Mouse (Mus musculus) kidney, adult 2 months (tissue): ENCODE measurements at regions not wholly inside any gene's neighbourhood (a gene's known extent, or its start where the extent isn't known, plus 50 kb on each side); places are given as distances from the start of the nearest gene placed in this dataset.

Experiments
- CTCF ChIP-seq: fragments of 200-500 bp; conservative IDR thresholded peaks from 2 replicates; pipeline ENCODE4 v1.5.1; 2011; ENCODE audit warnings: low read depth, mild to moderate bottlenecking, control low read depth, low read length, moderate library complexity, mixed read lengths; ENCODE audit not compliant: insufficient read depth, insufficient read length
- POLR2A ChIP-seq: fragments of 200-500 bp; IDR thresholded peaks from one replicate; pipeline ENCODE4 v1.6.1; 2011; ENCODE audit warnings: low read depth, low read length, control low read depth

DNA sequence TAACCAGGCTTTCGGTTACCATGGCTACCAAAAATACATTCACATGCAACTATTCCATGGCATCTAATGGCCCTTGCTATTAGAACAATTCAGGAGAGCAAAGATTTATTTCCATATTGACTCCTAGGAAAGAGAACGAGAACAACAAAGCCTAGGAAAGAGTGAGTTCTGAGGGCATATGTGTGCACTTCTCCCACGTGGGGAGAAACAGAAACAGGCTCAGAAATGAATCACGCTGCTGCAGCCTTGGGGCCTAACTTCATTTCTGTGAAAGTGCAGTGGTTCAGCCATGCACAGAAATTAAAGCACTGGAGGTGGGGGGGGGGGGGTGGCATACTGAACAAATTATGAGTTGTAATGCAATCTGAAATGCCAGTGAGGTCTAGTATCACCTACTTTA is 55.2 kb upstream of the Kcnmb2 start:
- no peak for TF ChIP-seq CTCF
- TF ChIP-seq POLR2A: no peak
